Mouse (Mus musculus): ENCODE data around the gene Slc22a22.

The Slc22a22 gene

GRCm38 (mm10) chr15:57477525-57477924 is at the start of gene Slc22a22:
Gene Slc22a22 (minus strand): TSS chr15:57477625.
- no peak for DNase-seq (ENCODE audit: low read depth, low spot score)

GRCm38 (mm10) chr15:57523510-57524298 is 46.3 kb upstream of the Slc22a22 start:
- DNase-seq (ENCODE audit: low read depth, low spot score) = no peak

DNA sequence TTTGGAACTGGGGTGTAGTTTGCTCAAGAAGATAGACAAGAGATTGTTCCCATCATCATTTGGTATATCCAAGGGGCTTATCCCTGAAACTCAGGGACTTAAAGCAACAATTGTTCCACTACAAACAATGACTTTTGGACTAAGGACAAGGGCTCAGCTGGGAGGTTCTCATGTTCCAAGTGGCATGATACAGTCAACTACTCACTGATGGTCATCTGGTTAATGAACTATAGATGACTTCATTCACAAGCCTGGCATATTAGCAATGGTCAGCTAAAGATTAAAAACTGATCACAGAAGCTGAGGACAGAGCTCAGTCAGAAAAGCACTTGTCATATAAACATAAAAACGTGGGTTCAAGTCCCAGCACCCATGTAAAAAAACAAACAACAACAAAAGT is 44.7 kb upstream of the Slc22a22 start:
- DNase-seq (ENCODE audit: low read depth, low spot score) = no peak

DNA sequence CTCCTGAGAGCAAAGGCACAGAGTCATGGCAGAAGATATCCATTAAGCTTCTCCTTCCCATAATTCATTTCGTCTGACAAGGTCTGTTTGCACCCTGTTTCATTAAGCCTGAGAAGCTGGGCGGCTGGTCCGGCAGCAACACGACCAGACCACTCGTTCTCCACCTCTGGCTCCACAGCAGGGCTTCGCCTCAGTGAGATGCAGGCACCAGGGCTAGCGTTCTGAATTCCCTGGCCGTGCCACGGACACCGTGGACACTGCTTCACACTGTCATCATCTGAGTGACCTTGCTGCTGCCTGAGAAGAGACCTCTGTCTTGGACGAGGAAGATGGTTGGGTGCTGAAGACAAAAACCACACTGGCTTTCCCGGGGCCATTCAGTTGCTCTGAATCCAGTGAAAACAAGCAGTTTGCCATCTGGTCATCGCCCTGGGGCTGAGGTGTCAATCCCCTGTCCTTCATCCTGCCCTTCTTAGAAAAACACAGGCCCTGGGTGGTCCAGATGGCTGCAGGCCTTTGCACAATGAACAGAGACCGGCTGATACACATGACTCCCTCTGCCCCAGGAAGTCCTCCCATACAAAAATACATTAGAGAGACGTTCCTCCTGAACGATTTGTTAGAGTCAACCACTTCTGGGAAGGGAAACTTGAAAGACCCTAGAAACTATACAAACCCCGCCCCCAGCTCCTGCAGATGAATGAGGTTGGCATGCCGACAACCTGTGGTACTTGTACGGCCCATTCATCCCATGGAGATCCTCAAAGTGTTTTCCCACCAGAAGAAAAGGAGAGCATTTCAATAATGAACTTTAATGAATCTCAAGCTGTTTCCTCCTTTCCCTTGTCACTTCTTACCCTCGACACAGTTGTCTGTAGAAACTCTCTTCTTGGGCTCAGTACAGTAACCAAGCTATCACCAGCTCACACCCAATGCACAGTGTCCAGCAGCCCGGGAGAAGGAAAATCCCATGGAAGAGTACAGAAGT is 32.1 kb upstream of the Slc22a22 start:
- DNase-seq (ENCODE audit: low read depth, low spot score) = no peak

- peak; percentile 67 for DNase-seq (ENCODE audit: low read depth, low spot score)
Observed at GRCm38 (mm10) chr15:57508242-57509184, 31.1 kb upstream of the Slc22a22 start.

DNA sequence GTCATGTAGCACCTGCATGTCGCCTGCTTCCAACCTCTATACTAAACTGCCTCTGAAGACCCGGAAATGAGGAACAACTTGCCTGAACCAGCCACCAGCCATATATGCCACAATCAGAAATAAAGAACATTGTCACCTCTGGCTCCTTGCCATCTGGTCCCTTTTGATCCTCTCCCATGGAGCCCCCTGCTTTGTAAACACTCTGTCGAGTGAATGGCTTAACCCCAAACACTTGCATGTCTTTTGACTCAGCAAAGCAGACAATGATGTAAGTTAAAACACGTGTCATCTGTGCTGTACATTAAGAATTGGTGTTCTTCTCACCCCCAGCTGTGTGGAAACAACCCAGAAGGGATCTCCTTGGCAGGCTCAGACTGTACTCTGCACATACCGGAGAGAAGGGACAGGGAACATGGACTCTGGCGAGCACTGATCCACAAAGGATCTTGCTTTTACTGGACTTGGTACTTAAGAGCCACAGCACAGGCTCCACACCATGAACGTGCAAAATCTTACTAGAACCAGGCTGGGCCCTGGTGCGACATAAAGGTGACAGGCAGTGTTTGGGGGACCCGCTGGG is 26.8 kb upstream of the Slc22a22 start:
- DNase-seq (ENCODE audit: low read depth, low spot score) = no peak

DNA sequence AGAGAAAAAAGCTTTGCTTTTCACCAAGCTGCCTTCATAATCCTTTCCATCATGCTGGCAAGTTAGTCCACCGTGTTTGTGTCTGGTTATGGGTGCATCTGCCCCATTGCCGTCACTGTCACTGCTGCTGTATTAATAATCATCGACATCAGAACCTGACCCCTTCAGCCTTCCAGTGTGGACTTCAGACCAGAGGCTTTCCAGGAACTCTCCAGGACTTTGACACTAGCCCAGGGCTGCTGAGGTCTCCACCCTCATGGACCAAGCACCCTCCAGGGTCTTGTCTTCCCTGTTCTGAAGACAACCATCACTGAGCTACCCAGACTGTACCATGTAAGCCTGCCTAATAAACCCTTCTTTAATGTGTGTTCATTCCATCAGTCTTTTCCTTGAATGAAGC is 26.2 kb upstream of the Slc22a22 start:
- DNase-seq (ENCODE audit: low read depth, low spot score) = no peak

DNA sequence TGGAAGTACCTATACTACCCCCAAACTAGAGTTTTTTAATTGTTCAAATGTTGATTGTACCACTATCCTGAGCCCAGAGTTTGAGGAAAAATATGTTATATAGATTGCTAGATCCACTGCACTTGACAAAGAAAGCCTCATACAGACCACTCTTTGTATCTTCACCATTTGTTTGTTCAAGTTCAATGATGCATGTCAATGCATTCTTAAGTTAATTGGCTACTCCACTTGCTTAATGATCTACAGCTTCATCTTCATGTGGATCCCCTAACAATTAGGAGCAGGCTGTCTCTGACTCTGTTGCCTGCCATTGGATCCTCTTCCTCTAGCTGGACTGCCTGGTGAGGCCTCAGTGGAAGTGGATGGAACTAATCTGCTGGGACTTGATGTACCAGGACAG is 24.1 kb upstream of the Slc22a22 start:
- no peak for DNase-seq (ENCODE audit: low read depth, low spot score)

- DNase-seq (ENCODE audit: low read depth, low spot score) = no peak
Observed at GRCm38 (mm10) chr15:57496106-57496505, 18.7 kb upstream of the Slc22a22 start.

GRCm38 (mm10) chr15:57482509-57482908 is 5.1 kb upstream of the Slc22a22 start:
- DNase-seq (ENCODE audit: low read depth, low spot score) = no peak

DNA sequence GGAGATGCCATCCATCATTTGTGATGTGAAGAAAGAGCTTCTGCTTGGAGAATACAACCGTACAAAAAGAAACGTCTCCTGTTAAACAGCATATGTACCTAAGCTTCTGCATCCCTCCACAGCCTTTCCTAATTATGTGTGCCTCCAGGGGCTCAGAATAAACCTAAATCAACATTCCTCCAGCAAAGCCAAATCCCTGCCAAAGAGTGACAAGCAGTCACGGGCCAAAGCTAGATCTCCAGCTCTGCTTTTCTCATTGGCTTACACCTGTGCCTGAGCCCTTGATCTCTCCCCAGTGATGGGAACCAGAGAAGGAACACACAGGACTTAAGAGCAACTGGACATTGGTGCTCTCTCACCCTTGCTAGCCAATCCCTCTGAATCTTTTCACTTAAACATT is 5.8 kb downstream of the Slc22a22 start:
- no peak for DNase-seq (ENCODE audit: low read depth, low spot score)

DNA sequence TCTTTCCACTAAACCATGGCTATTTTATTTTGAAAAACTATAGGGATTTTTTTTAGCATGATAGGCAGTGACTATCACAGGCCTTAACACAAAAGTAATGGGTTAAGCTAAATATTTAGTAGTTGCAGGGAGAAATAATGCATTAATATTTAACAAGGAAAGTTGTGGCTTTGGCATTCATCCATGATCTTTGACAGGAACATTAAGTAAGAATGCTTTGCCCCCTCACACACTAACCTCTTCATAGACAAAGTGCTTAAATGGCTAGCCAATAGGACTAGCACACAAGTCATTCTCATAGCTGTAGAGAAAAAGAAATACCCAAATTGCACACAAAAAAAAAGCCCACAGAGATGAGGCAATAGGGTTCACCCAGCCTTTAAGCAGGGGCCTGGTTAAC is 11.4 kb downstream of the Slc22a22 start:
- DNase-seq (ENCODE audit: low read depth, low spot score) = no peak

DNA sequence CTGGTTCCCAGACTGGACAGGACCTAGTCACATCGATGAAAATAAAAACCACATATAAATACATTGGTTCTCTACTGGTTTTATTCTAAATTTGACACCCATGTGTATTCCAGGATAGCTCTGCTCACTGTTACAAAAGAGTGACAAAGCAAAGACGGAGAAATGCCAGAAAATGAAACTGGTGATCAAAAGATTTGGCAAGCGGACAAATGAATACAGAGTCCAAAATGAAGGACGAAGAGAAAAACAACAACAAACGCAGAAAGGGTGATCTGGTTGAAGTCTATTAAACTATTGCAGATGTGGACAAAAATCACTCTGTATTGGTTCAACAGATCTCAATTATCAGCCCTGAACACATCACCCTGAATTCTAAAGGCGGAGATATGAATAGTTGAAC is 12.4 kb downstream of the Slc22a22 start:
- DNase-seq (ENCODE audit: low read depth, low spot score) = no peak

GRCm38 (mm10) chr15:57464066-57464465 is 13.4 kb downstream of the Slc22a22 start:
- no peak for DNase-seq (ENCODE audit: low read depth, low spot score)

DNA sequence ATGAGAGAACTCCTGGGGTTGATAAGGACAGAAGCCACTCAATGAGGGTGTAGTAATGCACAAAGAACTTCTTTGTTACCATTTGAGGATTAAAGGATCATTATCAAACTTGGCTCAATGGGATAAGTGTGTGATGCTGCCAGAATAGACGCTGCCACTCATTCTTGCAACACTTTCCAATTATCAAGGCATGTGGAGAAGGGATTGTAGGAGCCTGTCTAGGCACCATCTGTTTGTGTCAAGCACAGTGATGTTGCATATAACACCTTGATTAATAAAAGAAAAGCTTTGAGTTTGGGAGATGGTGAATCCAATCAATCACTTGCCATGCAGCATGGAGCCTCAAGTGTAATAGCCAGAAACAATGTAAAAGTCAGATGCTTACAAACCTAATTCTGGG is 16.1 kb downstream of the Slc22a22 start:
- DNase-seq (ENCODE audit: low read depth, low spot score) = no peak

GRCm38 (mm10) chr15:57457374-57457773 is 20.1 kb downstream of the Slc22a22 start:
- no peak for DNase-seq (ENCODE audit: low read depth, low spot score)

- no peak for DNase-seq (ENCODE audit: low read depth, low spot score)
Observed at GRCm38 (mm10) chr15:57434710-57435404, 42.6 kb downstream of the Slc22a22 start.

GRCm38 (mm10) chr15:57408498-57408897 is 68.9 kb downstream of the Slc22a22 start:
- DNase-seq (ENCODE audit: low read depth, low spot score) = no peak

DNA sequence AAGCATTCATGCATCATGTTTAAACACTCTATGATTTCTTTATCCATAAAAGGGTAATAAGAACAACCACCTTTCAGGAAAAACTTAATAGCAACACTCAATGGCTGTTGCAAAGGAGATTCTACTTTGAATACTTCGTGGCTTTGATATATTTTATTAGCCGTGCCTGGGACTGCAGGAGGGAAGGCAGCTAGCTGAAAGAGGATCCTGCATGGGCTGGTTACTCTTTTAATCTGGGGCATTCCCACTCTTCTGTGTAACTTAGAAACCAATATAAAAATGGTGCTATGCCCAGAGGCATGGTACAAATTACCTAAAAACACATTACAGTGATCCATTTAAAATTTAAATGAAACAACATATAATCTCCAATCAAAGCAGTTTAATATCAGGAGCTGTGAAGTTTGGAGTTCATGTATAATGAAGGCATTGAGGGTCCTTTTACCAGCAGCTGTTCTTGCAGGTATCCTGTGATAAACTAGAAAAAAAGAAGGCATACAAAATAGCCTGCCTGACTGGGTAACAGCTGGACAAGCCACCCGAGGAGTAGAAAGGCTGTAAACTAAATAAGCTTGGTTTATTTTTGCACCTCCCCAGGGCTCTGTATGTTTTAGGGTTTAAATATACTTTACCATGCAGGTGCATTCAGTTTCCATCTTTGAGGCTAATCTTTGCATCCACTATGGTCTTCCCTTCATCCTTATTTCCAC is 78.8 kb downstream of the Slc22a22 start:
- no peak for DNase-seq (ENCODE audit: low read depth, low spot score)

DNA sequence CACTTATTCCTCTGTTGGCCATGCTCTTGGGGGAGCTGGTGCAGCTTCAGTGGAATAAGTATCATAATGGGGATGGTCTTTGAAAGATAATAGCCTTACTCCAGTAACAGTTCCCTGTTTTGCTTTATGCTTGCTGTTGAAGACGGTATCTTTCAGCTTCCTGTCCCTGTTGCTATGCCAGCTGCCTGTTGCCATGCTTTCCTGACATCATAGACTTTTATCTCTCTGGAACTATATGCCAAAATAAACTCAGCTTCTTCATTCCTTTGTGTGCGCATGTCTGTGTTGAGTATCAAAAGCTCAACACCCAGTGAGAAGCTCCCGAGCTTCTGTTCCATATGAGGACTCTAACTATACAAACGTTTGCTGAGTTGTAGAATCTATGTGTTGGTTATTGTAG is 83.4 kb downstream of the Slc22a22 start:
- DNase-seq (ENCODE audit: low read depth, low spot score) = no peak

Measured in CD4-positive, CD25-positive, alpha-beta regulatory T cell, adult 2 months (primary cell).